Mouse (Mus musculus) cortical plate, adult 2 months (tissue): Measurements from ENCODE around the gene Ctsd. TPM values are rescaled to one million over a fixed set of nuclear protein-coding genes. Genes with fewer than 3 reads are reported as not detected.

Experiments used
- H3K27ac ChIP-seq: fragments of 200-500 bp; 2 replicates; pipeline ENCODE4 v1.5.1; 2012; ENCODE audit warnings: low read length, control low read depth, inconsistent platforms; ENCODE audit not compliant: insufficient read depth
- H3K4me1 ChIP-seq: fragments of 200-500 bp; 2 replicates; pipeline ENCODE4 v1.6.1; 2011; ENCODE audit warnings: low read length; ENCODE audit not compliant: control insufficient read depth, insufficient read depth
- H3K4me3 ChIP-seq: fragments of 200-500 bp; 2 replicates; pipeline ENCODE4 v1.5.1; 2011; ENCODE audit warnings: mild to moderate bottlenecking, low read length, control low read depth; ENCODE audit not compliant: insufficient read depth
- CTCF ChIP-seq: fragments of 200-500 bp; IDR thresholded peaks from 2 replicates; pipeline ENCODE4 v1.5.1; 2011; ENCODE audit warnings: mild to moderate bottlenecking, control low read depth, low read length; ENCODE audit not compliant: insufficient read depth; ENCODE audit errors: extremely low read depth
- POLR2A ChIP-seq: fragments of 200-500 bp; IDR thresholded peaks from 2 replicates; pipeline ENCODE4 v1.6.1; 2011; ENCODE audit warnings: mild to moderate bottlenecking, low read length, control low read depth; ENCODE audit not compliant: insufficient read depth; ENCODE audit errors: extremely low read depth
- polyA plus RNA-seq: library from polyadenylated mRNA; depleted of rRNA; stranded (reverse); fragments of >200 nt; gene quantifications from 2 replicates; pipeline ENCODE4 v1.2.3, GENCODE M21; 2012; rRNA removed

Ctsd gene
- polyA plus RNA-seq, 1 experiment = 455 TPM

DNA sequence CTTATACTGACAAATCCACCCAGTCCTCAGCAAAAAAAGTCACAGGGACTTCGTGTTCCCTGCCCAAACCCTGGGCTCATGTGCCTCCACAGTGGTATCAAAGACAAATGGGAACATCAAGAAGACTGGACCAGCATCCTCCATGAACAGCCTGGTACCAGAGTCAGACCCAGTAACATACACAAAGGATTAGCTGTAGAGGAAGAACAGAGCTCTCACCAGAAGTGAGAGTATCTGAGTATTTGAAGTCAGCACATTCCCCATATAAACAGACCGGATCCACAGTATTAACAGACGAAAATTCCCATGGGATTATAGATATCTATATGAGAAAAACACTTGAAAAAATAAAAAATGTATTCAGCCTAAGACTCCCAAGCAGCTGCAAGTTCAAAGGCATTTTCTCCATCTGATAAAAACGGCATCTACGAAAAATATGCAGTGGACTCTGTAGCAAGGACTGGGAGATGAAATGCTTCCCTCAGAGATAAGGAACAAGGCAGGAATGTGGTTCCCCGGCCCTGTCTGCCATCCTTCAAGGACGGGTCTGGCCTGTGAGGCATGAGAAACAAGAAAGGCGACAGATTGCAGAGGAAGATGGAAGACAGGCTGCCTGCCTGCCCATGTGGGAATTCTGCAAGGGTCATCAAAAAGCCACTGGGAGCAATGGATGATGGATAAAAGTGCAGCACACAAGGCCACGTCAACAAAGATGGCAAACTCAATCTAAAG, 61.0 kb downstream of the Ctsd start:
- no peak overlapping the region for H3K4me3 ChIP-seq
- H3K4me1 ChIP-seq = no peaks in the 10 kb centered on the region
- TF ChIP-seq POLR2A (no peak), CTCF (no peak)
- no peak overlapping the region for H3K27ac ChIP-seq

Other genes starting within 250 kb of the Ctsd start
- not detected in 2 replicates for gene Gm45337, start 243.4 kb downstream of the Ctsd start, polyA plus RNA-seq
- gene Gm29735, start 230.9 kb downstream of the Ctsd start, polyA plus RNA-seq = not detected in 2 replicates
- gene Gm4553, start 222.3 kb downstream of the Ctsd start, polyA plus RNA-seq = not detected in 2 replicates
- not detected in 2 replicates for gene Krtap5-2, start 212.0 kb downstream of the Ctsd start, polyA plus RNA-seq
- not detected in 2 replicates for gene Gm10153, start 197.6 kb downstream of the Ctsd start, polyA plus RNA-seq
- not detected in 2 replicates for gene Krtap5-3, start 186.7 kb downstream of the Ctsd start, polyA plus RNA-seq
- not detected in 2 replicates for gene Gm7579, start 176.2 kb downstream of the Ctsd start, polyA plus RNA-seq
- gene Krtap5-5, start 158.1 kb downstream of the Ctsd start, polyA plus RNA-seq = not detected in 2 replicates
- gene Gm40460, start 147.0 kb downstream of the Ctsd start, polyA plus RNA-seq = not detected in 2 replicates
- not detected in 2 replicates for gene Gm2431, start 129.7 kb downstream of the Ctsd start, polyA plus RNA-seq
- not detected in 2 replicates for gene Gm4559, start 113.7 kb downstream of the Ctsd start, polyA plus RNA-seq
- gene Krtap5-1, start 90.9 kb downstream of the Ctsd start, polyA plus RNA-seq = not detected in 2 replicates
- not detected in 2 replicates for gene Krtap5-4, start 84.5 kb downstream of the Ctsd start, polyA plus RNA-seq
- gene Ifitm10, start 14.3 kb downstream of the Ctsd start, polyA plus RNA-seq = 43.0 and 45.7 TPM in 2 replicates
- 0.45 and 1.4 TPM in 2 replicates for gene Gm49369, start 5.4 kb downstream of the Ctsd start, polyA plus RNA-seq
- gene Syt8, start 46.8 kb upstream of the Ctsd start, polyA plus RNA-seq = not detected in 2 replicates
- 0.86 and 1.4 TPM in 2 replicates for gene Tnni2, start 53.8 kb upstream of the Ctsd start, polyA plus RNA-seq
- 10.2 and 12.2 TPM in 2 replicates for gene Lsp1, start 72.8 kb upstream of the Ctsd start, polyA plus RNA-seq
- 0.19 and 0.40 TPM in 2 replicates for gene Tnnt3, start 110.8 kb upstream of the Ctsd start, polyA plus RNA-seq
- 69.3 and 74.0 TPM in 2 replicates for gene Mrpl23, start 144.6 kb upstream of the Ctsd start, polyA plus RNA-seq